Mouse (Mus musculus): ENCODE measurements around the gene Gm49322. TPM values are rescaled to one million over a fixed set of nuclear protein-coding genes. Genes with fewer than 3 reads are reported as not detected.

Gm49322 gene
- polyA plus RNA-seq, 1 experiment from 2014 or later, result 1.7 TPM

GRCm38 (mm10) chr10:80572477-80572876 lies 33.3 kb upstream of the Gm49322 start:
- Histone ChIP-seq H3K4me2 (no peak overlapping the region), H3K27ac (replicated peaks) (peak overlapping the region; percentile 48; the same call in 1 of the 2 replicates)
- no peak for ATAC-seq (ENCODE audit: extremely low read depth, insufficient number of reproducible peaks, low FRiP score, low TSS enrichment)

DNA sequence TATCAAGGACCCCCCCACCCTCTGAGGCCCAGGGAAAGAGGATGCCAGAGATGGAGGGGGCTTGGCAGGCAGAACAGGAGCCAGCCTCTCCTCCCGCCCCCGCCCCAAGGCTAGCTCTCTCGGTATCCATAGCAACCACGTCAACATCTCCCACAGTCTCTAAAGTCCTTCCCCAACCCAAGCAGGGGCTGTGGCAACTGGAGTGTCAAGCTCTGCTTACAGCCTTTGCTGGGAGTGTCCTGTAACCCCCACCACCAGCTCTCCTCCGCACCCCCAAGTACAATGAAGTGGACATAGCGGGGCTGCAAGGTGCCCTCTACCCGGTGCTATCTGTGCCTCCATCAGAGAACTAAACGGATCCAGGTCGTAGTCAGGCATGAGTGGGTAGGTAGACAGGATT lies 31.9 kb upstream of the Gm49322 start:
- H3K36me3 ChIP-seq, result peaks cover under 1% of the 10 kb centered on the region; the same call in 1 of the 2 replicates
- no peaks in the 10 kb centered on the region for H3K9me3 ChIP-seq
- H3K4me3 ChIP-seq, result no peak overlapping the region
- no peak for ATAC-seq (ENCODE audit: extremely low read depth, insufficient number of reproducible peaks, low FRiP score, low TSS enrichment)
- H3K9ac ChIP-seq, result peak overlapping the region; percentile 91
- peaks cover 75% of the 10 kb centered on the region for H3K4me1 ChIP-seq
- H3K27me3 ChIP-seq (replicated peaks), result no peaks in the 10 kb centered on the region
- no peak overlapping the region for H3K27ac ChIP-seq (replicated peaks)
- 52% methylated on average over 9 of the region's 9 CpGs for WGBS
- H3K4me2 ChIP-seq, result peak overlapping the region; percentile 16; the same call in 1 of the 2 replicates

More at GRCm38 (mm10) chr10:80572477-80572876, 33.3 kb upstream of the Gm49322 start:
- Histone ChIP-seq H3K9ac (peak overlapping the region; percentile 77; the same call in 1 of the 2 replicates), H3K4me1 (peaks cover 70% of the 10 kb centered on the region), H3K9me3 (no peaks in the 10 kb centered on the region), H3K27me3 (replicated peaks) (no peaks in the 10 kb centered on the region), H3K4me3 (no peak overlapping the region), H3K36me3 (peaks cover 15% of the 10 kb centered on the region)
- 80% methylated on average over 2 of the region's 2 CpGs for WGBS

- Histone ChIP-seq H3K36me3 (no peaks in the 10 kb centered on the region), H3K4me1 (peaks cover 77% of the 10 kb centered on the region), H3K27me3 (replicated peaks) (no peaks in the 10 kb centered on the region), H3K9me3 (no peaks in the 10 kb centered on the region), H3K4me3 (peak overlapping the region; percentile 90; the same call in 1 of the 2 replicates), H3K4me2 (peak overlapping the region; percentile 97), H3K27ac (replicated peaks) (no peak overlapping the region), H3K9ac (peak overlapping the region; percentile 91)
- ATAC-seq (ENCODE audit: extremely low read depth, insufficient number of reproducible peaks, low FRiP score, low TSS enrichment), result no peak
- 72% methylated on average over 3 of the region's 3 CpGs for WGBS
Measured at GRCm38 (mm10) chr10:80574896-80575295, 30.9 kb upstream of the Gm49322 start.

DNA sequence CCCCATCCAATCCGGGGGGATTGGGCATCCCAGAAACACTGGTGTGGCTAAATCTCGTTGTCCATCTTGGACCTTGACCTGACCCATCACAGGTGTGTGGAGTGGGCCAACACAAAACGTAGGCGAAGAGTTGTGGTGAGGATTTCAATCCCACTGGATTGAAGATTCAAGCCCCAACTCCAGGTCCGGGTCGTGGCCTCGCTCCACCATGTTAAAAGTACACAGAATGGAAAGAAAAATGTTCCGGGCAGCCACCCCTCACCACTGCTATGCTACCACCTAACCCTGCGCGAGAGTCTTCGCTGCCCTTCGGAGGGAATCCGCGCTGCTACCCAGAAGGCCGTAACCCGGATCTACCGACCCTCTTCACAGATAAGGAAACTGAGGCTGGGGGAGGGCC lies 29.9 kb upstream of the Gm49322 start:
- H3K4me3 ChIP-seq, result peak overlapping the region; percentile 90
- no peaks in the 10 kb centered on the region for H3K9me3 ChIP-seq
- H3K27me3 ChIP-seq (replicated peaks), result no peaks in the 10 kb centered on the region
- no peak for ATAC-seq (ENCODE audit: extremely low read depth, insufficient number of reproducible peaks, low FRiP score, low TSS enrichment)
- H3K36me3 ChIP-seq, result peaks cover 1% of the 10 kb centered on the region; the same call in 1 of the 2 replicates
- peak overlapping the region; percentile 97 for H3K4me2 ChIP-seq
- 0 out of 2 replicates have a peak overlapping the region, but pooled peaks have one; percentile 91 for H3K27ac ChIP-seq (replicated peaks)
- peak overlapping the region; percentile 91 for H3K9ac ChIP-seq
- WGBS, result 13% methylated on average over 17 of the region's 17 CpGs
- H3K4me1 ChIP-seq, result peaks cover 67% of the 10 kb centered on the region

DNA sequence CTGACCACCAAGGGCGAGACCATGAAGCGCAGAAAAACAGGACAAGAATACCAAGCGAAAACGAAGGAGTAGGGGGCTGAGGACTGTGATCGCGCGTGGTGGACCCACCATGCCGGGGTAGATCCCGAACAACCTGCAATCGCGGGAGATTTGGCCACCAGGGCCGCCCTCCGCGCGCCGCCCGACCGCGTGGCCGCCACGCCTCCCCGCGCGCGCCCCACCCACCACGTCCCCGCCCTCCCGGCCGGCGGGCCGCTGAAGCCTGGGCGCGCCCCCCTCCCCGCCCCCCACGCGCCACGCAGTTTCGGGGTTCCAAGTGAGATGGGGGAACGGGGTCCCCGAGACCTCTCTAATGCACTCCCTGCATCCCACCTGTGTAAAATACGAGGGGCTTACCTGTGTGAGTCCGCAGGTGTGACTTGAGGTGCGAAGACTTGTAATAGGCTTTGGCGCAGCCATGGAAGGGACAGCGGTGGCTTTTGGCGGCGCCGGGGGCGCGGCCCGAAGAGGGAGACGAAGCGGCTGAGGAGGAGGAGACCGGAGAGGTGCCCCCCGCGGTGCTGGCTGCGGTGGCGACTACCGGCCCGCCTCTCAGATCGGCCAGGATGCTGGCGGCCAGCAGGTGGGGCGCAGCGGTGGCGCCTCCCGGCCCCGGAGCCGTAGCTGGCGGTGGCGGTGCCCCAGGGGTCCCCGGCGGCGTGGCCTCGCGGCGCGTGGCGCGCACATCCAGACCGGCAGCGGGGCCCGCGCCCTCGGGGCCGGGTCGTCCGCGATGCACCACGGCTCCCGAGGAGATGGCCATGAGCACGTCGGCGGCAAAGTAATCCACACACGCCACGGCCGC lies 29.2 kb upstream of the Gm49322 start:
- Histone ChIP-seq H3K27me3 (replicated peaks) (no peaks in the 10 kb centered on the region), H3K4me2 (peak overlapping the region; percentile 97), H3K27ac (replicated peaks) (peak overlapping the region; percentile 91), H3K4me1 (peaks cover 60% of the 10 kb centered on the region), H3K9me3 (no peaks in the 10 kb centered on the region), H3K4me3 (peak overlapping the region; percentile 90), H3K36me3 (peaks cover 7% of the 10 kb centered on the region), H3K9ac (peak overlapping the region; percentile 91)
- no peak for ATAC-seq (ENCODE audit: extremely low read depth, insufficient number of reproducible peaks, low FRiP score, low TSS enrichment)
- under 1% methylated on average over 83 of the region's 96 CpGs for WGBS

- no peaks in the 10 kb centered on the region for H3K27me3 ChIP-seq (replicated peaks)
- WGBS, result under 1% methylated on average over 81 of the region's 97 CpGs
- peak; percentile 83 for ATAC-seq (ENCODE audit: extremely low read depth, insufficient number of reproducible peaks, low FRiP score, low TSS enrichment)
Measured at GRCm38 (mm10) chr10:80577195-80578130, 28.4 kb upstream of the Gm49322 start, which contains the start of gene Klf16. Klf16 (minus strand) TSS chr10:80577321.

GRCm38 (mm10) chr10:80578131-80578750 lies 27.6 kb upstream of the Gm49322 start:
- ATAC-seq (ENCODE audit: extremely low read depth, insufficient number of reproducible peaks, low FRiP score, low TSS enrichment), result peak; percentile 14
- Histone ChIP-seq H3K4me2 (peak overlapping the region; percentile 97), H3K9ac (peak overlapping the region; percentile 91), H3K27ac (replicated peaks) (peak overlapping the region; percentile 91), H3K27me3 (replicated peaks) (no peaks in the 10 kb centered on the region), H3K36me3 (peaks cover 20% of the 10 kb centered on the region), H3K4me1 (peaks cover 44% of the 10 kb centered on the region), H3K4me3 (peak overlapping the region; percentile 90), H3K9me3 (no peaks in the 10 kb centered on the region)
- under 1% methylated on average over 29 of the region's 29 CpGs for whole genome bisulfite sequencing

More at GRCm38 (mm10) chr10:80577195-80578130, 28.4 kb upstream of the Gm49322 start, which contains the start of gene Klf16:
- H3K4me1 ChIP-seq, result peaks cover 51% of the 10 kb centered on the region
- H3K27ac ChIP-seq (replicated peaks), result peak within 1 kb of the TSS; percentile 91
- peak within 1 kb of the TSS; percentile 90 for H3K4me3 ChIP-seq
- H3K9me3 ChIP-seq, result no peaks in the 10 kb centered on the region
- H3K36me3 ChIP-seq, result peaks cover 15% of the 10 kb centered on the region
- peak within 1 kb of the TSS; percentile 91 for H3K9ac ChIP-seq
- peak within 1 kb of the TSS; percentile 97 for H3K4me2 ChIP-seq

DNA sequence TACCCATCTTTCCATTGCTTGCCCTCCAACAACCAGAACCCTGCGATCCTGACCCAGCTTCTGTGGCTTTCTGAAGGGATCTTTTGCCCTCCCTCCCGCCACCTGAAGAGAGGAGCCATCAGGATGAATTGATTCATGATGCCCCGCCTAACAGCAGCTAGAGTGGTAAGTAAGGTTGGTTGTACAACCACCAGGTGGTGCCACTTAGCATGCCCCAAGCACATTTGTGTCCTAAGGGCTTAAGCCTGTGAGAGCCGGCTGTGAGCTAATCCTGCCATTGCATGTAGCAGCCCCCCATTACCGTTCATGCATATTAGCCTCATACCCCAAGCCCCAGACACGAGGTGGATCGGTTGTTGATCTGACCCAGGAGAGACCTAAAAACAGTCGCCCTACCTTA lies 26.9 kb upstream of the Gm49322 start:
- H3K9ac ChIP-seq, result peak overlapping the region; percentile 91
- peak overlapping the region; percentile 91 for H3K27ac ChIP-seq (replicated peaks)
- H3K4me1 ChIP-seq, result peaks cover 40% of the 10 kb centered on the region
- no peaks in the 10 kb centered on the region for H3K27me3 ChIP-seq (replicated peaks)
- H3K36me3 ChIP-seq, result peaks cover 26% of the 10 kb centered on the region
- H3K9me3 ChIP-seq, result no peaks in the 10 kb centered on the region
- H3K4me2 ChIP-seq, result peak overlapping the region; percentile 97
- H3K4me3 ChIP-seq, result peak overlapping the region; percentile 90
- WGBS, result 8% methylated on average over 8 of the region's 8 CpGs
- ATAC-seq (ENCODE audit: extremely low read depth, insufficient number of reproducible peaks, low FRiP score, low TSS enrichment), result no peak

- H3K4me3 ChIP-seq, result no peak overlapping the region
- peaks cover 55% of the 10 kb centered on the region for H3K36me3 ChIP-seq
- peaks cover 52% of the 10 kb centered on the region for H3K4me1 ChIP-seq
- 81% methylated on average over 5 of the region's 5 CpGs for WGBS
- ATAC-seq (ENCODE audit: extremely low read depth, insufficient number of reproducible peaks, low FRiP score, low TSS enrichment), result no peak
- no peak overlapping the region; the same call in 1 of the 2 replicates for H3K9ac ChIP-seq
- no peaks in the 10 kb centered on the region for H3K9me3 ChIP-seq
- no peak overlapping the region for H3K27ac ChIP-seq (replicated peaks)
- no peak overlapping the region for H3K4me2 ChIP-seq
- no peaks in the 10 kb centered on the region for H3K27me3 ChIP-seq (replicated peaks)
Measured at GRCm38 (mm10) chr10:80583047-80583446, 22.8 kb upstream of the Gm49322 start.

- 0 out of 2 replicates have a peak overlapping the region, but pooled peaks have one; percentile 2 for H3K27ac ChIP-seq (replicated peaks)
- no peak for ATAC-seq (ENCODE audit: extremely low read depth, insufficient number of reproducible peaks, low FRiP score, low TSS enrichment)
- H3K9ac ChIP-seq, result 0 out of 2 replicates have a peak overlapping the region, but pooled peaks have one; percentile 41
- no peak overlapping the region for H3K4me3 ChIP-seq
- H3K36me3 ChIP-seq, result peaks cover 55% of the 10 kb centered on the region
- H3K27me3 ChIP-seq (replicated peaks), result no peaks in the 10 kb centered on the region
- no peaks in the 10 kb centered on the region for H3K9me3 ChIP-seq
- H3K4me2 ChIP-seq, result no peak overlapping the region
- peaks cover 56% of the 10 kb centered on the region for H3K4me1 ChIP-seq
- 42% methylated on average over 12 of the region's 12 CpGs for WGBS
Measured at GRCm38 (mm10) chr10:80584045-80584488, 21.8 kb upstream of the Gm49322 start.

Data from heart, embryonic 13.5 days (tissue).